Mouse (Mus musculus): ENCODE data around the gene Jhy.

The Jhy gene

DNA sequence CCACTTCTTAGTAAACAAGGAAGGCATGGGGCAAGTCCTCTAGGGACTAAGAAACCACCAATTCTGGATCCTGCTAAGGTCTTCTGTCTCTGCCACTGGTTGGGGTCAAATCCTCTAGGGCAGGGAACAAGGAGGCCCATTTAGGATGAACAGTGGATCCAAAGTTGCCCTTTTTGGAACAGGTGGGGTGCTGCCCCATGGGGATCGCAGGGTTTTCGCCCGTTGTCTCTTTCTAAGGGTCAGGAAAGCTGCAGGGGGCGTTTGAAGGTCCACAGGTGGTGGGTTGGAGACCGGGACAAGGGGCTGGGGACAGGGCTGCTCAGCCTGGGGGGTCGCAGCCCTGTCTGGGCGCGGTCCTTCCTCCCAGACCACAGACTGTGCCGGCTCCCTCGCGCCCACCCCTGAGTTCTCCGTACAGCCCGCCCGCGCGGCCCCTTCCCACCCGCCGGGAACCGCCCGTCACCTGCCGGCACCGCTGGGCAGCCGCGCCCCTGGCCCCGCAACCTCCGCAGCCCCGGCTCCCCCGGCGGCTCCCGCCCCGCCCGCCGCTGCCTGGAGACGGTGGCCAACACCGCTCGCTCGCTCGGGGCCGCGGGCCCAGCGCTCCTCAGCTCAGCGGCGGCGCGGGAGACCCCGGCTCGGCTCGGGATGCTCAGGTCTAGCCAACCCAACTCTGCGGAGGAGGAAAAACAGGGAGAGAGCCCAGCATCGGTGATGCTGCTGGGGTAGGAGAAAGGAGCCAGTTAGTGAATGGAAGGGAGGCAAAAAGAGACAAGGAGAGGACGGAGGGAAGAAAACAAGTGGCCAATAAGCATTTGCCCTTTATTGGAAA, at the start of gene Jhy:
Gene Jhy (minus strand): TSS at position 533 of the 832 bp plus-strand sequence.
- no peak for DNase-seq (ENCODE audit: low spot score)

DNA sequence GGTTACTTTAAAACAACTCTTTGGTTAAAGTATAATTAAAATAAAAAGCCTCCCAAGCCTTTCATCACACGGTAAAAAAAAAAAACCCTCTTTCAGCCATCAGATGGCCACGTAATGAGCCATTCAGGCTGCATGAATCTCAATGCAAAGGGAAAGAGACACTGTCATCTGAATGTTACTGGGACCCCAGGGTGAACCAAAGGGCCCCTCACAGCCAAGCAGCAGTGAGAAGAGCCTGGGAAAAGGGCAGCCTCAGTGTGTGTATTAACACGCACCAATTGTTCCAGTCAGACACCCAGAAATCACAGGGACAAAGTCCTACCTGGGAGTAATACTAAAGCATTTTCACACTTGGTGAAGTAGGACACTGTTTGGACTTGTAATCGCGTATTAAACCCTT, 48.5 kb upstream of the Jhy start:
- DNase-seq (ENCODE audit: low spot score): no peak

DNA sequence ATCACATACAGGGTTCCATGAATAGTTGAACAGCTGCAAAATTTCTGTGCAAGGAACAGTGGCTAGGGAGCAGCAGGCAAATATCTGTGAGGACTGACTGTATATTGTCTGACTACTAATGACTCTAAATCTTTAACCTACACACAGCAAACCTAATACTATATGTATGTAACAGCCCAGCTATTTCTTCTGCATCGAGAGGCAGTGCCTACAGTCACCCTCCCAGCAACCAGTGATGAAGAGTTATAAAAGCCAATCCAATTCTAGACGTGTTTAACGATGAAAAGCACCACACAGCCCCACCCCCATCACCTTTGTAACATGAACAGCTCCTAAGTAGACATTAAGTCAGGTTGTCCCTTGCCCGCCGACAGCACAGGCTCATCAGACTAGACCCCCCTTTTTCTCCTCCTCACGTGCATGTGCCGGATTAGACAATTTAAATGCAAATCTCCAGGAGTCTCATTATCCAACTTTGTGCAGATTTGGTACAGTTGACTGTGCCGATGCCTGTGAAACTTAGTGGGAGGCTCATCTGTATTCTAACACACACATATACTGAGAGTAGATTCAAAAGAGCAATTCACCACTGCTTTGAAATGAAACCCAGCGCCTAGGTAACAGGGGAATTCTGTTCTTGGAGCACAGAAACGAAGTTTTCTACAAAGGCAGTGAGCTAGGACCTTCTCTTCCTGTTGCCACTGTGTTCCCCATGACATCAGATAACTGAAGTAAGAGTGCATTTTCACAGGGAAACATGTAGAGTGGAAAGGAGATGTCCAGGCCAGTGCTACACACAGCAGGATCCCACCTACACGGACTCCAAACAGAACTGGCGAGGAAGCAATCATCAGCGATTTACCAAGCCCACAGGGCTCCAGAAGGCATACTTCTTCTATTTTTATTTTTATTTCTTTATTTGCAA, 47.9 kb upstream of the Jhy start:
- no peak for DNase-seq (ENCODE audit: low spot score)

DNA sequence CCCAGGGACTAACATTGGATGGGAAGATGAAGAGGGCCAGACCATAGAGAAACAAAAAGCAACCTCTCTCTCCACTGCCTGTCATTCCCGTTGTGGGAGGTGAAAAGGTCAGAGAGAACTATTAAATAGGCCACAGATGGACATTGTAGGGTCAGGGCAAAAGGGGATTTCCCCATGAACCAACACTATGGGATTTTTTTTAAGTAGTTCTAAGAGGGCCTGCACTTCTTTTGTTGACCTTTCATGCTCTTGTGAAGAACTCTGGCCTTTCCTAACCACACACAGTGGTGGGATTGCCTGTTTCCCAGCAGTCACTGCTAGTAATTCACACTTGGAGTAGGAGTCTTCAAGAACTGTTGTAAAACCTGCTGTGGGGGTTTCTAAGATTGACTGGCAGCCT, 43.9 kb upstream of the Jhy start:
- DNase-seq (ENCODE audit: low spot score): no peak

DNA sequence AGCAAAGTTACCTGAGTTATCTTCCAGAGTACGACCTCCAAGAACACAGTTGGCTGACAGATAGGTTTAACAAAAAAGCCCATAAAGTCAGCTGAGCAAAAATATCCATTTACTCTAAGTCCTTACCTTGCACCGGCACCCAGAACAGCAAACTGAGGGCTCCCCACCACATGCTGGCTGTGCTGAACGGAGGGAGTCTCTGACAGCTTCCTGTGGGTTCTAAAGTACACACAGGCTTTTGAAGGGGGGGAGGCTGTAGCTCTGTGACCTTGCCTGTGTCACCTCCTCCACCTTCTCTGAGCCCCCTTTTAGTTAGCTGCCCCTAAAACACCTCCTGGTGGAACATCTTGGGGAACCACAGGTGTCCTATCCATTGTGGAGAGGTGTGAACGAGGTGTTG, 40.5 kb upstream of the Jhy start, which contains the start of gene Crtam:
Gene Crtam (minus strand): TSS at position 214 of the 400 bp plus-strand sequence.
- no peak for DNase-seq (ENCODE audit: low spot score)

DNA sequence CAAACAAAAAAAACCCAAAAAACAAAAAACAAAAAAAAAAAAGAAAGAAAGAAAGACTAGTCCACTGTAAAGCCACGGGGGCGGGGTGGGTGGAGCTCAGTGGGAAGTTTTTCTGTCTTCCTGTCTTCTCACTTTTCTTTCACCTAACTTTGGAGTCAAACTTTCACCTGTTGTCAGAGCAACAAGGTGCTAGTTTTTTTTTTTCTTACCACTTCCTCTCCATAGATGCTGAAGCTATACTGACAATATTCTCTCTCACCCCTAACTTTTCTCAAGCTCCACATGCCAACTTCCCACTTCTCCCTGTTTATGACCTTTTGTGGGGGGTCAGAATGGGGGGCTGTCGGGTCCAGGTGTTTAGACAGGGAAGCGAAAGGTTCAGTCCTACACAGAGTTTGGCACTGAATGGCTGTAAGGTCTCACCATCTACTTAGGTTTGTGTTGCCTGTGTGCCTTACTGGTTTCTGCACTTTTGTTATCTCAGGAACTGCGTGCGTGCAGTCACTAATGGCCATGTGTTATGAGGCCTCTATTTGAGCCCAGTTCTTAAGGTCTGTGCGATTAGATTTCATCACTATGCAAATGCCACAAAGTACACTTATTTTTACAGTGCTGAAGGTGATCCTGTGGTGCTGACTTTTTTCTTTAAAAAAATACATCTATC, 33.3 kb upstream of the Jhy start:
- no peak for DNase-seq (ENCODE audit: low spot score)

DNA sequence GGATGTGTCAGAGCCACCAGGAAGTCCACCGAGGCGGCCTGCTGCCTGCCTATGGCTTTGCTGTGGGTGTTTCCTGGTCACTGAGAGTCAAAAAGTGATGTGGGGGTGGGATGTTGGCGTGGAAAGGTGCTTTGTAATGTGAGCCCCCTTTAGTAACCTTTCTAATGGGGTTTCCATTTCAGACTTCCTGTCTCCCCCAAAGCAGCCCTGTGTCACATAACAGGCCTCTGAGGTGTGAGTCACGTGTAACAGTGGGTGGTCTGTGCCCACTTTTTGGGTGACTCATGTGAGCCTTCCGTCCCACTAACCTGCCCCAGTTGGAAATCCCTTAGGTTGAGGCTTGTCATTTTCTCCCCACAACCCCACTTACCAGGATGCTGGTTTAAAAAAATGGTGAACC, 30.2 kb upstream of the Jhy start:
- no peak for DNase-seq (ENCODE audit: low spot score)

DNA sequence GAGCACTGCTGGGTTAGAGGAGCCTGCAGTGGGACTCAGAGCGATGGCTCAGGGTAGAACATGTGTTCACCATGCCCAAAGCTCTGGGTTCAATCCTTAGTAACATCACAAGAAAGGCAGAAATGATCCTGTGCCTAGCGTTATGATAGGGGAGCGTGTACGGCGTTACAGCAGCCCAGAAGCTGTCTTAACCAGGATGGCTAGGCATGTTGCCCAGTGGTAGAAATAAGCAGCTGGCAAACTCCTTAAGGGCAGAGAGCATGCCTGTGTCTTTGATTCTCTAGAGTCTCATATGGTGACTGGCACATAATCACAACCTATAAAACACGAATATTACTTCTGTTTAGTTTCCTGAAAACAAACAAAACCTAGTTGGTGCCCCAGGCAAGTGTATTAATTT, 27.6 kb upstream of the Jhy start:
- no peak for DNase-seq (ENCODE audit: low spot score)

DNA sequence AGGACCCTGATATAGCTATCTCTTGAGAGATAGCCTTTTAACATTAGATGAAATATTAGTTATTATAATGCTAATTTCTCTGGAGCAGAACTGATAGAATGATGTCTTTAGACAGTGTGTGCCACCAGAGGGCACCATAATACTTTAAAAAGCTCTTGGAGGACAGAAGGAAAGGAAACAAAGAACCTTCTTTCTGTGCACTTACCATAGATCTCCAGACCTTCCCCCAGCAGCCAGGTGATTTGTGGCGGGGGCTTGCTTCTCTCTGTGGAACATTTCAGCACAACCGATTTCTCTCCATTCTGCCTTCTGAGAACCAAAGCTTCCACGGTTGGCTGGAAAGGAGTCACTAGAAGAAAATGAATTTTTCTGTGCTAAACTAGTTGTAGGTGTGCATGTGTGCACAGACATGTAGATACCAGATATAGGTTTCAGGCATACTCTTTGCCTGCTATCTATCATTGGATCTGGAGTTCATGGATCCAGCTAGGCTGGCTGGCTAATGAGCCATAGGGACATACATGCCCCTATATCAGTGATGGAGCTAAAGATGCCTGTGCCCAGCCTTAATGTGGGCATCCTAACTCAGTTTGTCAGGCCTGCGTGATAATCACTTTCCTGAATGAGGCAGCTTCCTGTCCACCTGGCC, 26.1 kb upstream of the Jhy start:
- no peak for DNase-seq (ENCODE audit: low spot score)

DNA sequence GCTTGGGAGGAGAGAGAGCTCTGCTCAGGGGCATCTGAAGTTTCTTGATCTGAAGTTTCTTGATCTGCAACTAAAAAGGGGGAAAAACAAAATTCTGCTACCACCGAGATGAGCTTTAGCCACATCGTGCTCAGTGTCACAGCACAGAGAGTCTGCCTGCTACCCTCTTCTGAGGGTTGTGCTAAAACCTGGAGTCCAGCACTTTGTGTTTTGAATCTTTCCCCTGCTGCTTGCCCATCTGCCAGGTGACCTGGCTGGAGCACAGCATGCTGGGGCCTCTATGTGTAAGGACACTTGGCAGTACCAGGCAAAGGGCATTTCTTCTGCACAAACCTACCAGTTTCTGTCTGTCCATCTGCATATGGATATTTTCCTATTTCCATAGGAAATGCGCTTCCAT, 20.4 kb upstream of the Jhy start:
- no peak for DNase-seq (ENCODE audit: low spot score)

DNA sequence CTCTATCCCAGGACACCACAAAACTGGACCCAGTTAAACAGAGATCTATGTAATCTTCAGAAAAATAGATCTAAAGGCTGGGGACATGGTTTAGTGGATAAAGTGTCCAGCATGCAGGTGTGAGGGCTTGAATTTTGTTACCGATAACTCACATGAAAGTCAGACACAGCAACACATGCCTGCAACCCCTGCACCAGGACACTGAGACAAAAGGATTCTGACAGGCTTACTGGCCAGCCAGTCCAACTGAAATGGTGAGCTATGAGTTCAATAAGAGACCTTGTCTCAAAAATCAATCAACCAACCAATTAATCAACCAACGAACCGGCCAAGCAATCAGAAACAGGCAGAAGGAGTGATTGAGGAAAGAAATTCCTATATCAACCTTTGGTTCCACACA, 19.8 kb upstream of the Jhy start:
- no peak for DNase-seq (ENCODE audit: low spot score)

DNA sequence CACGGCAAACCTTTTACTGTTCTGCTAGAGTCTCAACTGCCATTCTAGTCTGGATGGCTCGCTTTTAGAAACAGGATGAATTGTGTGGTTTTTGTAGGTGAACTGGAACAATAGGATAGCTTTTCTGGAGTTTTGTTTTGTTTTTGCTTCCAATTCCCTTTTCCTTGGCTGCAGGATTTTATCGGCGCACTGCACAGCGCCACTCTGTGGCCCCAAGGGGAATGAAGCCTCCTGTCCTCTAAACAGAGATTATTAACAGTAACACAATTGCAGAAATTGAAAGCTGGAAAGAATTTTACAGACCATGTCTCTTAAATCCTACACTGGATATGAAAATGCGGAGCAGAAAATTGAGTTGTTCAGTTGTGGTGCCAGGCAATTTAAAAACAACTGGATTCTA, 18.6 kb upstream of the Jhy start:
- DNase-seq (ENCODE audit: low spot score): no peak

DNA sequence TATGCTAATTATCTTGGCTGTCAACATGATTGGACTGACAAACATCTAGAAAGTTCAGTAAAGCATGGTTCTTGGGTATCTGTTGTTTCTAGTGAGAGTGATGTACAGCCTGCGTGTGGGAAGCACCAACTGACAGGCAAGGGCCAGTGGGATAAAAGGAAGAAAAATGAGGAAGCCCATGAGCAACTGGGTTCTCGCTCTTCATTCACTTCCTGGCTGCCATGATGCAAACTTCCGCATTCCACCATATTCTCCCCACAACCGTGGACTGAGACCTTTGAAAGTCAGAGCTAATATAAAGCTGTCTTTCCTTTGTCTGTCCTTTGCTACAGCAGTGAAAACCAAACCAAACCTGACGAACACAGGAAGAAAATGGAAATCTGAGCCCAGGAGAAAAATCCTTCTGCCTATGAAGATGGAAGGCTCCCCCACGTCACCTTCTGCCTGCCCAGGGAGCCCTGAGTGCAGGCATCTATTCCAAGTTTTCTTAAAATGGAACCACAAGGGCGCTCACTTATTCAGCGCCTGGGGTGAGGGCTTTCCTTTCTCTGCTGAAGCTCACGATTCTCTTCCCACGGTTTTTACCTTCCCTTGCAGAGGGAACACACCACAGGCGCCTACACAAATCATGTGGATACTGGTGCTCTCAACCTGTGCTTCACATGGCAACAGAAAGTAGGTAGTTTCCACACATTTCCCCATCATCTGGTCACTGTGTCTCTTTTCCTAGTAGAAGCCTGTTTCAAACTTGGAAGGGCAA, 10.3 kb upstream of the Jhy start:
- DNase-seq (ENCODE audit: low spot score): no peak

DNA sequence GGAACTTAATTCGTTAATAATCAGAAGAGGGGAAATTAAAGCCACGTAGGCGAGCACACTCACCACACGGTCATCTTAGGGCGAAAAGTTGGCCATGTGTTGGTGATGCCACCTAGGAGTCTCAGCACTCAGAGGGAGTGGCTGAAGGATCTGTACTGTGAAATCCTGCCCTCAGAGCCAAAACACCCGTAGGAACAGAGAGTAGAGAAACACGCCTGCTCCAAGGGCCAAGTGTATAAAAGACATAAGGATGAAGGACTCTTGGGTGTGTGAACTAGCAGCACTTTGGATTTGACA, 448 bp upstream of the Jhy start:
- DNase-seq (ENCODE audit: low spot score): no peak

DNA sequence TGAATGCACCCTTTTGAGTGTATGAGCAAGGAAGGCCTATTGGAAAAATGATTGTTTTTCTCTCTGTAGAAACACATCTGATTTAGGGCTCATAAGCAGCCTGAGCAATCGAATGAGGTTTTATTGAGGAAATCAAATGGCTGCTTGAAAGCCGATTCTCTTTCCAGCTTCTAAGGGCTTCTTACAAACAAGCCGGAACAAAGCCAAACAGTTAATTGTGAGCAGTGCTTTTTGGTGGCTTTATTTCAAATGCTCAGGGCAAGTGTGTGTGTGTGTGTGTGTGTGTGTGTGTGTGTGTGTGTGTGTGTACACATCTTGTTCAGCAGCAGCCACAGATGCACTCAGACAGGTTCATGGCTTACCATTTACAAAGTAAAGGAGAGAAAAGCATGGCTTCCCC, 2.5 kb downstream of the Jhy start:
- no peak for DNase-seq (ENCODE audit: low spot score)

DNA sequence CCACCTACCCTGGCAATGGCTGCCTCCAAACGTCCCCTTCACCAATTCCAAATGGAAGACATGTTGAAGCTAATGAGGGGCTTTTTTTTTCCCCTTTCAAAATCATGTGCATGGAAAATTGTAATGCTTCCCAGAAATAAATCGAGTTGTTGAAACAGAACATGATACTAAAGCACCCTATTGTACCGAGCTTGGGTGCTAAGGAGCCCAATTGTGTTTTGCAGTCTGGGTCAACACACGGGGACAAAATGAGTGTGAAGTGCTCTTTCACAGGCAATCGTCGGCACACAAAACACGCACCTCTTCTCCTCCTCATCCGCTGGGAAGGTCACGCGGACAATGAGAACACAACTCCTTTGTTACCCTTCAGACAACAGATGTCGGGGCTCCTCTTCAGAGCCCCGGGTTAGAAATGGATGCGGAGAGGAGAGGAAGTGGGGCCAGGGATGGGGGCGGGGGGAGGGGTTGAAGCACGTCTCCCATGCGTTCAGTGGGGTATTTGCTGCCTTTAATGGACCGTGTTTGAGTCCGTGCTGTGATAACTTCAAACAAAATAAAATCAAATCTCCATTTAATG, 14.8 kb downstream of the Jhy start:
- DNase-seq (ENCODE audit: low spot score): no peak

DNA sequence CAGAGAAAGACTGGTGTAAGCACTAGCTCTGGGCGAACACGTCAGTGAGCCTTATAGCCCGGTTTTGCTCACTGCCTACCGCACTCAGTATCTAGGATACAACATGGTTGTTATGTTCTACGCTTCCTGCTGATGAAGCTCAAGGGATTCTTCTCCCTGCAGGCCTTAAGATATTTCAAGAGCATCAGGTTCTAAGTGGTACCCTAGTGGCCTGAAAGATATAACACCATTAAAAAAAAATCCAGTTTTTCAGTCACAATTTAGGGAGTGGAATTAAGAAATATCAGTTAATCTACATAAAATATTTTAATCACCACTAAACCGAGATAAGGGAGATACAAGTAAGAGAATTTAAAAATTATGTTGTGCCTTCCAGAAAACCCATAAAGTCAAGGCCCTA, 15.4 kb downstream of the Jhy start:
- DNase-seq (ENCODE audit: low spot score): no peak

DNA sequence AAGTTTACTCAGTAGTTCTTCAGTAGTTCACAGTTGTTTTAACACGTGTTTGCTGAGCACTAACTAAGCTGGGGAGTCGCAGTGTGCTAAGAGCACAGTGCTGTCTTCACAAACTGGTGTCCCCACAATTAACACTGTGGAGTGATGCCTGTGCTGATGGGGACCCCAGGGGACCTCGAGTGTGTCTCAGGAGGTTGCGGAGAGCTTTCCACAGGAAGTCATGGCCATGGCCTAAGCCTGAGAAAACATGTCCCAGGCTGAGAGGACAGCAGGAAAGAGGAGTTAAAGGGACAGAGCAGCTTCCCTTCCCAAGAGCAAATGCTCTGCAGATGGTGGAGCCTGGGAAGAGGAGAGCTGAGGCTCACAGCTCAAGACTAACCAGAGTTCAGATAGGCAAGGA, 16.8 kb downstream of the Jhy start:
- no peak for DNase-seq (ENCODE audit: low spot score)

DNA sequence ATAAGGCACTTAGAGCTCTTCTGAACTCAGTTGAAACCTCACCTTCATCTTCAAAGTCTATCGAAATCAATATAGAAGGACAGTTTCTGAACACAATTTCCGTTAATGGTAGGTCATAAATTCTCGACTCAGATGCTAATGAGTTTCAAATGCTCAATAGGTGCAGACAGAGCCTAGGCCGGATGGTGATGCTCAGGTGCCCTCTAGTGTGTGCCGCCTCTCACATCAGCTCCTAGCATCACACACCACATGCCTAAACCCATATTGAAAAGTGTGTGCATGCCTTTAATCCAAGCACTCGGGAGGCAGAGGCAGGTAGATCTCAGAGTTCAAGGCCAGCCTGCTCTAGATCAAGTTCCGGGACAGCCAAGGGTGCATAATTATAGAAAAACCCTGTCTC, 26.5 kb downstream of the Jhy start:
- no peak for DNase-seq (ENCODE audit: low spot score)

DNA sequence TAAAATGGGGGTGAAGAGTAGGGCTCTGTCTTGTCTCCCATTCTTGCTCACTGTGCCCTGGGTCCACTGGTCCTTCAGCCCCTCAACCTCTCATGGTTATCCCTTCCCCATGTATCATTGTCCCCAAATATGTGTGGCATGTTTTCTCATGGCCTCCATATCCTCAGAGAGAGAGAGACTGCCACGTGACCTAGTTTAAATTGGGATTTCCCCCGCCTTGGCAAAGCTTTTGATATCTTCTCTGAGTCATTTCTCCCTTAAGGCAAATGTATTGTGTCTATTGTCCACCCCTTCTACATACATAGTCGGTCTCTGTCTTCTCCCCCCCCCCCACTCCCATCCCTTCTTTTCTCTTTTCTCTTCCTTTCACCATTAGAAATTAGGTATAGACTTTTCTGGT, 30.6 kb downstream of the Jhy start:
- no peak for DNase-seq (ENCODE audit: low spot score)

DNA sequence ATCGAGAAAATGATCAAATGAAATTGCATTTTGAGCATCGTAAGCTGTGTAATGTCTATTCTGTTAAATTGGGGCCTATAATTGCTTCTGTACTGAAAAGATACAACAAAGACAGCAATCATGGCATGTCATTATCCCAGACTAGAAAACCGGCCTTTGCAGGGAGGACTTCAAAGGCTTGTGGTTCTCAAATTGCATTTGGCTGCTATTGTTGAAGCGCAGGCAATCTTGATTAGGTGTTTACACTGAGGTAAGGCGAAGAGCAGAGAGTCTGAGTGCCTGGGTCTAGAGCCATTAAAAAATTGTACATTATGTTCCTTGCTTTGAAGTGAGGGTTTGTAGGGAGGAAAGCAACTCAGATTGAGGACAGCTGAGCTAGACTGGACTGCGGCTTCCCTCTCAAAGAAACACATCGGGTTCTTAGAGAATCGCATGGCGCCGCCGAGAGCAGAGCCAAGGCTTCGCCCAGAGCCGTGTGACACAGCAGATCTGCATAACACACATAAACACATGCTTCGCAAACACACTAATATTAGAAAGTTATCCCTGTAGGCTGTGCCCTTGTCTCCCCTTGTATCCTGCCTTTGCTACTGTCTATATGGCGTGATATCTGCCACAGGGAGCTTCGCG, 36.5 kb downstream of the Jhy start:
- no peak for DNase-seq (ENCODE audit: low spot score)

Measured in ovary, adult 18-20 months (tissue).